Mouse (Mus musculus): ENCODE data around the gene Gucy1b2. TPM values are rescaled to one million over a fixed set of nuclear protein-coding genes. Genes with fewer than 3 reads are reported as not detected.
A peak's percentile ranks its signal among the peaks of the same experiment; 100 is the strongest.

The Gucy1b2 gene
- polyA plus RNA-seq (2015; fragmentation: Nextera tagmentation; extraction: Ambion mirVana) = 0.66 and 0.67 TPM in 2 replicates

GRCm38 (mm10) chr14:62456239-62456747 is at the start of gene Gucy1b2:
Gene Gucy1b2 (minus strand): TSS chr14:62456289.
- no peak within 1 kb of the TSS for H3K4me3 ChIP-seq (ENCODE audit: low read length)
- H3K9me3 ChIP-seq (ENCODE audit: control insufficient read depth, low read length) = no peaks in the 10 kb centered on the region
- peak within 1 kb of the TSS; percentile 44; the same call in 1 of the 2 replicates for H3K27ac ChIP-seq (ENCODE audit: low read depth, low read length)
- H3K27me3 ChIP-seq (replicated peaks; ENCODE audit: control insufficient read depth, insufficient read depth, low read length) = no peaks in the 10 kb centered on the region
- H3K4me1 ChIP-seq (ENCODE audit: control insufficient read depth, insufficient read depth, low read depth, low read length) = peaks cover 10% of the 10 kb centered on the region
- no peak within 1 kb of the TSS for H3K9ac ChIP-seq (ENCODE audit: low read depth, low read length)
- ATAC-seq = no peak
- H3K36me3 ChIP-seq (ENCODE audit: control insufficient read depth, insufficient read depth, low read length) = no peaks in the 10 kb centered on the region
- peak within 1 kb of the TSS; percentile 50 for H3K4me2 ChIP-seq (ENCODE audit: low read length)
- 71% methylated on average over 9 of the region's 9 CpGs for WGBS

GRCm38 (mm10) chr14:62497391-62497790 is 41.3 kb upstream of the Gucy1b2 start:
- H3K4me1 ChIP-seq (ENCODE audit: control insufficient read depth, insufficient read depth, low read depth, low read length) = no peaks in the 10 kb centered on the region
- ATAC-seq = no peak
- no peaks in the 10 kb centered on the region for H3K27me3 ChIP-seq (replicated peaks; ENCODE audit: control insufficient read depth, insufficient read depth, low read length)
- no peak overlapping the region for H3K9ac ChIP-seq (ENCODE audit: low read depth, low read length)
- no peak overlapping the region for H3K4me3 ChIP-seq (ENCODE audit: low read length)
- H3K4me2 ChIP-seq (ENCODE audit: low read length) = no peak overlapping the region
- no peak overlapping the region for H3K27ac ChIP-seq (ENCODE audit: low read depth, low read length)
- 82% methylated on average over 7 of the region's 7 CpGs for WGBS
- H3K36me3 ChIP-seq (ENCODE audit: control insufficient read depth, insufficient read depth, low read length) = no peaks in the 10 kb centered on the region
- H3K9me3 ChIP-seq (ENCODE audit: control insufficient read depth, low read length) = no peaks in the 10 kb centered on the region

- no peak overlapping the region for H3K4me2 ChIP-seq (ENCODE audit: low read length)
- H3K4me3 ChIP-seq (ENCODE audit: low read length) = no peak overlapping the region
- H3K36me3 ChIP-seq (ENCODE audit: control insufficient read depth, insufficient read depth, low read length) = no peaks in the 10 kb centered on the region
- H3K9me3 ChIP-seq (ENCODE audit: control insufficient read depth, low read length) = no peaks in the 10 kb centered on the region
- ATAC-seq = no peak
- H3K4me1 ChIP-seq (ENCODE audit: control insufficient read depth, insufficient read depth, low read depth, low read length) = peaks cover 6% of the 10 kb centered on the region; the same call in 1 of the 2 replicates
- no peaks in the 10 kb centered on the region for H3K27me3 ChIP-seq (replicated peaks; ENCODE audit: control insufficient read depth, insufficient read depth, low read length)
- no peak overlapping the region for H3K9ac ChIP-seq (ENCODE audit: low read depth, low read length)
- 81% methylated on average over 1 of the region's 1 CpGs for WGBS
- no peak overlapping the region for H3K27ac ChIP-seq (ENCODE audit: low read depth, low read length)
Observed at GRCm38 (mm10) chr14:62496501-62496900, 40.4 kb upstream of the Gucy1b2 start.

GRCm38 (mm10) chr14:62493456-62493855 is 37.4 kb upstream of the Gucy1b2 start:
- ATAC-seq = no peak
- no peaks in the 10 kb centered on the region for H3K36me3 ChIP-seq (ENCODE audit: control insufficient read depth, insufficient read depth, low read length)
- no peak overlapping the region for H3K4me2 ChIP-seq (ENCODE audit: low read length)
- no peaks in the 10 kb centered on the region for H3K9me3 ChIP-seq (ENCODE audit: control insufficient read depth, low read length)
- H3K9ac ChIP-seq (ENCODE audit: low read depth, low read length) = no peak overlapping the region
- peaks cover 6% of the 10 kb centered on the region; the same call in 1 of the 2 replicates for H3K4me1 ChIP-seq (ENCODE audit: control insufficient read depth, insufficient read depth, low read depth, low read length)
- no peak overlapping the region for H3K27ac ChIP-seq (ENCODE audit: low read depth, low read length)
- H3K27me3 ChIP-seq (replicated peaks; ENCODE audit: control insufficient read depth, insufficient read depth, low read length) = no peaks in the 10 kb centered on the region
- no peak overlapping the region for H3K4me3 ChIP-seq (ENCODE audit: low read length)
- WGBS = 70% methylated on average over 5 of the region's 5 CpGs

GRCm38 (mm10) chr14:62492196-62492850 is 36.2 kb upstream of the Gucy1b2 start:
- peaks cover 6% of the 10 kb centered on the region; the same call in 1 of the 2 replicates for H3K4me1 ChIP-seq (ENCODE audit: control insufficient read depth, insufficient read depth, low read depth, low read length)
- no peak overlapping the region for H3K9ac ChIP-seq (ENCODE audit: low read depth, low read length)
- no peak overlapping the region for H3K27ac ChIP-seq (ENCODE audit: low read depth, low read length)
- no peaks in the 10 kb centered on the region for H3K9me3 ChIP-seq (ENCODE audit: control insufficient read depth, low read length)
- 0 out of 2 replicates have a peak overlapping the region, but pooled peaks have one; percentile 10 for H3K4me2 ChIP-seq (ENCODE audit: low read length)
- H3K36me3 ChIP-seq (ENCODE audit: control insufficient read depth, insufficient read depth, low read length) = no peaks in the 10 kb centered on the region
- ATAC-seq = peak; percentile 93
- H3K27me3 ChIP-seq (replicated peaks; ENCODE audit: control insufficient read depth, insufficient read depth, low read length) = no peaks in the 10 kb centered on the region
- WGBS = 34% methylated on average over 16 of the region's 16 CpGs
- no peak overlapping the region for H3K4me3 ChIP-seq (ENCODE audit: low read length)

- Histone ChIP-seq H3K27me3 (replicated peaks; ENCODE audit: control insufficient read depth, insufficient read depth, low read length) (no peaks in the 10 kb centered on the region), H3K9ac (ENCODE audit: low read depth, low read length) (no peak overlapping the region), H3K9me3 (ENCODE audit: control insufficient read depth, low read length) (no peaks in the 10 kb centered on the region), H3K36me3 (ENCODE audit: control insufficient read depth, insufficient read depth, low read length) (no peaks in the 10 kb centered on the region), H3K4me2 (ENCODE audit: low read length) (no peak overlapping the region), H3K4me1 (ENCODE audit: control insufficient read depth, insufficient read depth, low read depth, low read length) (peaks cover 6% of the 10 kb centered on the region; the same call in 1 of the 2 replicates), H3K4me3 (ENCODE audit: low read length) (no peak overlapping the region), H3K27ac (ENCODE audit: low read depth, low read length) (no peak overlapping the region)
- ATAC-seq = no peak
- WGBS = 86% methylated on average over 7 of the region's 7 CpGs
Observed at GRCm38 (mm10) chr14:62488270-62488669, 32.2 kb upstream of the Gucy1b2 start.

GRCm38 (mm10) chr14:62481381-62481780 is 25.3 kb upstream of the Gucy1b2 start:
- no peak overlapping the region for H3K4me2 ChIP-seq (ENCODE audit: low read length)
- no peak overlapping the region for H3K4me3 ChIP-seq (ENCODE audit: low read length)
- no peak overlapping the region for H3K9ac ChIP-seq (ENCODE audit: low read depth, low read length)
- no peaks in the 10 kb centered on the region for H3K36me3 ChIP-seq (ENCODE audit: control insufficient read depth, insufficient read depth, low read length)
- no peak for ATAC-seq
- no peak overlapping the region for H3K27ac ChIP-seq (ENCODE audit: low read depth, low read length)
- 63% methylated on average over 8 of the region's 8 CpGs for WGBS
- peaks cover 3% of the 10 kb centered on the region; the same call in 1 of the 2 replicates for H3K4me1 ChIP-seq (ENCODE audit: control insufficient read depth, insufficient read depth, low read depth, low read length)
- no peaks in the 10 kb centered on the region for H3K9me3 ChIP-seq (ENCODE audit: control insufficient read depth, low read length)
- H3K27me3 ChIP-seq (replicated peaks; ENCODE audit: control insufficient read depth, insufficient read depth, low read length) = no peaks in the 10 kb centered on the region

GRCm38 (mm10) chr14:62479395-62479794 is 23.3 kb upstream of the Gucy1b2 start:
- H3K36me3 ChIP-seq (ENCODE audit: control insufficient read depth, insufficient read depth, low read length) = no peaks in the 10 kb centered on the region
- no peaks in the 10 kb centered on the region for H3K9me3 ChIP-seq (ENCODE audit: control insufficient read depth, low read length)
- ATAC-seq = peak; percentile 69
- no peak overlapping the region for H3K4me2 ChIP-seq (ENCODE audit: low read length)
- H3K27me3 ChIP-seq (replicated peaks; ENCODE audit: control insufficient read depth, insufficient read depth, low read length) = no peaks in the 10 kb centered on the region
- no peak overlapping the region for H3K9ac ChIP-seq (ENCODE audit: low read depth, low read length)
- no peak overlapping the region for H3K4me3 ChIP-seq (ENCODE audit: low read length)
- peaks cover 3% of the 10 kb centered on the region; the same call in 1 of the 2 replicates for H3K4me1 ChIP-seq (ENCODE audit: control insufficient read depth, insufficient read depth, low read depth, low read length)
- H3K27ac ChIP-seq (ENCODE audit: low read depth, low read length) = no peak overlapping the region
- 30% methylated on average over 6 of the region's 6 CpGs for WGBS

GRCm38 (mm10) chr14:62474481-62474880 is 18.4 kb upstream of the Gucy1b2 start:
- Histone ChIP-seq H3K27ac (ENCODE audit: low read depth, low read length) (no peak overlapping the region), H3K9ac (ENCODE audit: low read depth, low read length) (no peak overlapping the region), H3K4me2 (ENCODE audit: low read length) (no peak overlapping the region), H3K36me3 (ENCODE audit: control insufficient read depth, insufficient read depth, low read length) (no peaks in the 10 kb centered on the region), H3K4me1 (ENCODE audit: control insufficient read depth, insufficient read depth, low read depth, low read length) (peaks cover 3% of the 10 kb centered on the region; the same call in 1 of the 2 replicates), H3K9me3 (ENCODE audit: control insufficient read depth, low read length) (no peaks in the 10 kb centered on the region), H3K27me3 (replicated peaks; ENCODE audit: control insufficient read depth, insufficient read depth, low read length) (no peaks in the 10 kb centered on the region), H3K4me3 (ENCODE audit: low read length) (no peak overlapping the region)
- no peak for ATAC-seq
- WGBS = 44% methylated on average over 1 of the region's 1 CpGs

Measured in hindbrain, embryonic 16.5 days (tissue).